Mouse (Mus musculus) neural tube, embryonic 14.5 days (tissue): ENCODE measurements around the gene 1700030J22Rik. TPM values are rescaled to one million over a fixed set of nuclear protein-coding genes. Genes with fewer than 3 reads are reported as not detected.
A peak's percentile ranks its signal among the peaks of the same experiment; 100 is the strongest.

Experiments used
- ATAC-seq: fragments of 200-750 bp; cut with Nextera tagmentation; 2 replicates; pipeline ENCODE4 v1.8.0; 2017; ENCODE audit warnings: low read depth, mild to moderate bottlenecking, moderate TSS enrichment, moderate library complexity
- H3K27ac ChIP-seq: fragments of 300-500 bp; sonication (generic); 2 replicates; pipeline ENCODE4 v1.5.1; 2014; ENCODE audit warnings: low read depth, mild to moderate bottlenecking, control low read depth, low read length, moderate library complexity, mixed read lengths
- H3K27me3 ChIP-seq: fragments of 300-500 bp; sonication (generic); 2 replicates; pipeline ENCODE4 v1.6.1; 2014; ENCODE audit warnings: low read length; ENCODE audit not compliant: control insufficient read depth, insufficient read depth
- H3K36me3 ChIP-seq: fragments of 300-500 bp; sonication (generic); 2 replicates; pipeline ENCODE4 v1.6.1; 2014; ENCODE audit warnings: low read length, mixed read lengths; ENCODE audit not compliant: control insufficient read depth, insufficient read depth
- H3K4me1 ChIP-seq: fragments of 300-500 bp; sonication (generic); 2 replicates; pipeline ENCODE4 v1.6.1; 2014; ENCODE audit warnings: low read length; ENCODE audit not compliant: control insufficient read depth, insufficient read depth
- H3K4me2 ChIP-seq: fragments of 300-500 bp; sonication (generic); 2 replicates; pipeline ENCODE4 v1.6.1; 2014; ENCODE audit warnings: mild to moderate bottlenecking, low read depth, low read length, control low read depth
- H3K4me3 ChIP-seq: fragments of 300-500 bp; sonication (generic); 2 replicates; pipeline ENCODE4 v1.5.1; 2014; ENCODE audit warnings: low read depth, low read length, control low read depth, mixed read lengths
- H3K9ac ChIP-seq: fragments of 300-500 bp; sonication (generic); replicated peaks from 2 replicates; pipeline ENCODE4 v1.6.1; 2014; ENCODE audit warnings: low read depth, mild to moderate bottlenecking, control low read depth, low read length, mixed read lengths
- H3K9me3 ChIP-seq: fragments of 300-500 bp; sonication (generic); 2 replicates; pipeline ENCODE4 v1.6.1; 2016; ENCODE audit warnings: low read length; ENCODE audit not compliant: control insufficient read depth
- WGBS: fragments of 180-500 bp; shearing (Covaris S2); extraction: QIAGEN DNeasy Blood & Tissue Kit; methylation state at CpG from one replicate; pipeline ENCODE4 v1.1.7; 2014; 5-methylcytosine and 5-hydroxymethylcytosine counted together
- polyA plus RNA-seq: library from polyadenylated mRNA; unstranded; fragments of >200 nt; fragmentation: Nextera tagmentation; extraction: Ambion mirVana; gene quantifications from 2 replicates; pipeline ENCODE4 v1.2.1, GENCODE M21; 2014

The 1700030J22Rik gene
- polyA plus RNA-seq, 1 experiment from 2014 or later = 5.9 TPM

- no peak for ATAC-seq
- no peak overlapping the region for H3K9ac ChIP-seq
- no peaks in the 10 kb centered on the region for H3K27me3 ChIP-seq
- no peak overlapping the region for H3K4me3 ChIP-seq
- 83% methylated on average over 9 of the region's 9 CpGs for whole genome bisulfite sequencing
- no peak overlapping the region for H3K4me2 ChIP-seq
- H3K9me3 ChIP-seq = no peaks in the 10 kb centered on the region
- H3K4me1 ChIP-seq = no peaks in the 10 kb centered on the region
- no peaks in the 10 kb centered on the region for H3K36me3 ChIP-seq
- H3K27ac ChIP-seq = no peak overlapping the region
Observed at GRCm38 (mm10) chr8:116927880-116928279, 50.9 kb downstream of the 1700030J22Rik start.

GRCm38 (mm10) chr8:116923526-116923925 is 55.2 kb downstream of the 1700030J22Rik start:
- peaks cover 2% of the 10 kb centered on the region; the same call in 1 of the 2 replicates for H3K4me1 ChIP-seq
- no peak overlapping the region for H3K9ac ChIP-seq
- H3K27ac ChIP-seq = no peak overlapping the region
- no peak for ATAC-seq
- H3K9me3 ChIP-seq = no peaks in the 10 kb centered on the region
- no peaks in the 10 kb centered on the region for H3K36me3 ChIP-seq
- H3K4me3 ChIP-seq = no peak overlapping the region
- WGBS = 96% methylated on average over 8 of the region's 8 CpGs
- no peak overlapping the region for H3K4me2 ChIP-seq
- no peaks in the 10 kb centered on the region for H3K27me3 ChIP-seq

GRCm38 (mm10) chr8:116922060-116922757 is 56.5 kb downstream of the 1700030J22Rik start:
- peak overlapping the region; percentile 57 for H3K4me2 ChIP-seq
- WGBS = 31% methylated on average over 17 of the region's 17 CpGs
- H3K4me3 ChIP-seq = peak overlapping the region; percentile 69
- peaks cover 2% of the 10 kb centered on the region; the same call in 1 of the 2 replicates for H3K4me1 ChIP-seq
- no peaks in the 10 kb centered on the region for H3K36me3 ChIP-seq
- H3K9me3 ChIP-seq = no peaks in the 10 kb centered on the region
- no peak for ATAC-seq
- H3K27me3 ChIP-seq = no peaks in the 10 kb centered on the region
- H3K27ac ChIP-seq = no peak overlapping the region
- H3K9ac ChIP-seq = peak overlapping the region; percentile 80

- peak within 1 kb of the TSS; percentile 80 for H3K9ac ChIP-seq
- H3K9me3 ChIP-seq = no peaks in the 10 kb centered on the region
- peak within 1 kb of the TSS; percentile 57 for H3K4me2 ChIP-seq
- peaks cover 2% of the 10 kb centered on the region; the same call in 1 of the 2 replicates for H3K4me1 ChIP-seq
- 0% methylated on average over 56 of the region's 57 CpGs for WGBS
- H3K36me3 ChIP-seq = no peaks in the 10 kb centered on the region
- H3K27me3 ChIP-seq = no peaks in the 10 kb centered on the region
- peak within 1 kb of the TSS; percentile 83 for H3K27ac ChIP-seq
- ATAC-seq = peak; percentile 96
- peak within 1 kb of the TSS; percentile 69 for H3K4me3 ChIP-seq
Observed at GRCm38 (mm10) chr8:116921337-116922059, 57.3 kb downstream of the 1700030J22Rik start, which contains the start of the genes Cmc2 and Cenpn. TSS of gene Cmc2 (minus strand) at chr8:116921455. TSS of gene Cenpn (plus strand) at chr8:116921730.

GRCm38 (mm10) chr8:116921005-116921336 is 57.8 kb downstream of the 1700030J22Rik start:
- Histone ChIP-seq H3K4me2 (peak overlapping the region; percentile 57), H3K4me3 (peak overlapping the region; percentile 69), H3K9me3 (no peaks in the 10 kb centered on the region), H3K4me1 (peaks cover 2% of the 10 kb centered on the region; the same call in 1 of the 2 replicates), H3K9ac (peak overlapping the region; percentile 80), H3K27ac (peak overlapping the region; percentile 83), H3K36me3 (no peaks in the 10 kb centered on the region), H3K27me3 (no peaks in the 10 kb centered on the region)
- whole genome bisulfite sequencing = under 1% methylated on average over 22 of the region's 22 CpGs
- peak; percentile 65; the same call in 1 of the 2 replicates for ATAC-seq

Other genes starting within 250 kb of the 1700030J22Rik start
- 11.7 and 13.6 TPM in 2 replicates for gene Cdyl2, start 246.0 kb downstream of the 1700030J22Rik start, polyA plus RNA-seq
- gene Cmc2, start 57.5 kb downstream of the 1700030J22Rik start, polyA plus RNA-seq = 30.1 and 33.9 TPM in 2 replicates
- 6.1 and 7.1 TPM in 2 replicates for gene Cenpn, start 57.2 kb downstream of the 1700030J22Rik start, polyA plus RNA-seq
- 27.1 and 31.2 TPM in 2 replicates for gene Atmin, start 35.6 kb downstream of the 1700030J22Rik start, polyA plus RNA-seq
- gene Gcsh, start 14.6 kb upstream of the 1700030J22Rik start, polyA plus RNA-seq = 106 and 111 TPM in 2 replicates
- 0.07 and 0.18 TPM in 2 replicates for gene Pkd1l2, start 103.5 kb upstream of the 1700030J22Rik start, polyA plus RNA-seq
- gene Bco1, start 116.9 kb upstream of the 1700030J22Rik start, polyA plus RNA-seq = 0.25 and 0.39 TPM in 2 replicates
- 3.5 and 4.1 TPM in 2 replicates for gene Gan, start 179.2 kb upstream of the 1700030J22Rik start, polyA plus RNA-seq